Mouse (Mus musculus): ENCODE results near the gene Gm43518. TPM values are rescaled to one million over a fixed set of nuclear protein-coding genes. Genes with fewer than 3 reads are reported as not detected.

The Gm43518 gene
- polyA plus RNA-seq, 1 experiment from 2014 or later = 3.2 TPM

- no peak overlapping the region; the same call in 1 of the 2 replicates for H3K27ac ChIP-seq (ENCODE audit: low read length)
- no peak for ATAC-seq (ENCODE audit: insufficient read depth, low FRiP score)
- H3K9me3 ChIP-seq (replicated peaks; ENCODE audit: control insufficient read depth, low read length) = no peaks in the 10 kb centered on the region
- no peak overlapping the region for H3K4me3 ChIP-seq (replicated peaks; ENCODE audit: low read length)
- H3K4me2 ChIP-seq (ENCODE audit: low read depth, low read length) = no peak overlapping the region
- H3K4me1 ChIP-seq (ENCODE audit: control insufficient read depth, insufficient read depth, low read length) = peaks cover 23% of the 10 kb centered on the region
- no peaks in the 10 kb centered on the region for H3K27me3 ChIP-seq (ENCODE audit: control insufficient read depth, insufficient read depth, low read length)
- H3K36me3 ChIP-seq (ENCODE audit: control insufficient read depth, insufficient read depth, low read length) = no peaks in the 10 kb centered on the region
- WGBS = 75% methylated on average over 18 of the region's 18 CpGs
- peak overlapping the region; percentile 32; the same call in 1 of the 2 replicates for H3K9ac ChIP-seq (ENCODE audit: low read length)
Measured at GRCm38 (mm10) chr5:123979221-123979979, 52.2 kb downstream of the Gm43518 start.

- no peaks in the 10 kb centered on the region for H3K9me3 ChIP-seq (replicated peaks; ENCODE audit: control insufficient read depth, low read length)
- no peak overlapping the region for H3K4me2 ChIP-seq (ENCODE audit: low read depth, low read length)
- ATAC-seq (ENCODE audit: insufficient read depth, low FRiP score) = no peak
- H3K36me3 ChIP-seq (ENCODE audit: control insufficient read depth, insufficient read depth, low read length) = no peaks in the 10 kb centered on the region
- H3K27ac ChIP-seq (ENCODE audit: low read length) = peak overlapping the region; percentile 43; the same call in 1 of the 2 replicates
- peaks cover 20% of the 10 kb centered on the region for H3K4me1 ChIP-seq (ENCODE audit: control insufficient read depth, insufficient read depth, low read length)
- H3K4me3 ChIP-seq (replicated peaks; ENCODE audit: low read length) = no peak overlapping the region
- H3K27me3 ChIP-seq (ENCODE audit: control insufficient read depth, insufficient read depth, low read length) = no peaks in the 10 kb centered on the region
- no peak overlapping the region for H3K9ac ChIP-seq (ENCODE audit: low read length)
- WGBS = 47% methylated on average over 4 of the region's 4 CpGs
Measured at GRCm38 (mm10) chr5:123979980-123980369, 52.8 kb downstream of the Gm43518 start.

- WGBS = 69% methylated on average over 9 of the region's 9 CpGs
- Histone ChIP-seq H3K4me2 (ENCODE audit: low read depth, low read length) (no peak overlapping the region), H3K4me3 (replicated peaks; ENCODE audit: low read length) (no peak overlapping the region), H3K4me1 (ENCODE audit: control insufficient read depth, insufficient read depth, low read length) (peaks cover 20% of the 10 kb centered on the region), H3K9ac (ENCODE audit: low read length) (no peak overlapping the region), H3K27ac (ENCODE audit: low read length) (peak overlapping the region; percentile 43), H3K36me3 (ENCODE audit: control insufficient read depth, insufficient read depth, low read length) (no peaks in the 10 kb centered on the region), H3K27me3 (ENCODE audit: control insufficient read depth, insufficient read depth, low read length) (no peaks in the 10 kb centered on the region), H3K9me3 (replicated peaks; ENCODE audit: control insufficient read depth, low read length) (no peaks in the 10 kb centered on the region)
- ATAC-seq (ENCODE audit: insufficient read depth, low FRiP score) = no peak
Measured at GRCm38 (mm10) chr5:123980521-123981249, 53.5 kb downstream of the Gm43518 start.

GRCm38 (mm10) chr5:123981250-123981554 is 54.0 kb downstream of the Gm43518 start:
- no peak overlapping the region for H3K4me3 ChIP-seq (replicated peaks; ENCODE audit: low read length)
- WGBS = 71% methylated on average over 6 of the region's 6 CpGs
- no peaks in the 10 kb centered on the region for H3K27me3 ChIP-seq (ENCODE audit: control insufficient read depth, insufficient read depth, low read length)
- H3K9me3 ChIP-seq (replicated peaks; ENCODE audit: control insufficient read depth, low read length) = no peaks in the 10 kb centered on the region
- peak overlapping the region; percentile 18; the same call in 1 of the 2 replicates for H3K27ac ChIP-seq (ENCODE audit: low read length)
- H3K9ac ChIP-seq (ENCODE audit: low read length) = no peak overlapping the region
- H3K4me2 ChIP-seq (ENCODE audit: low read depth, low read length) = no peak overlapping the region
- H3K4me1 ChIP-seq (ENCODE audit: control insufficient read depth, insufficient read depth, low read length) = peaks cover 20% of the 10 kb centered on the region
- no peaks in the 10 kb centered on the region for H3K36me3 ChIP-seq (ENCODE audit: control insufficient read depth, insufficient read depth, low read length)
- ATAC-seq (ENCODE audit: insufficient read depth, low FRiP score) = no peak

DNA sequence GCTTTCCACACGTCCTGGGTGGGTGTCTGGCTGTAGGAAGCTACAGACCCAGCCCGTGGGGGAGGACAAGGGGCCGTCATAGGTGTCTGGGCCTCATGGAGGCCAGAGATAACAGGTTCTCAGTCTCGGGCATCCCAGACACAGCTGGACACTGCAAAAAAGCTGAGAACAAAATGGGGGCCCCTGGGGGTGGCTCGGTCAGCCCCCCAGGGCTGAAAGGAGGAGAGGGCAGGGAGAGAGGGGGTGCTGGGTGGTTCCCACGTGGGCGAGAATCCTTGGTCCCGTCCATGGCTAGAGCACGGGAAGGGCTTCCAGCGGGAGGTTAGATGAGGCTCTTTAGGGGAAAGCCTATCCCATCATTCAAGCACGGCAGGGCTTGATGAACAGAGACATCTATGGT is 55.6 kb downstream of the Gm43518 start:
- H3K27ac ChIP-seq (ENCODE audit: low read length) = no peak overlapping the region
- WGBS = 70% methylated on average over 11 of the region's 11 CpGs
- no peaks in the 10 kb centered on the region for H3K27me3 ChIP-seq (ENCODE audit: control insufficient read depth, insufficient read depth, low read length)

DNA sequence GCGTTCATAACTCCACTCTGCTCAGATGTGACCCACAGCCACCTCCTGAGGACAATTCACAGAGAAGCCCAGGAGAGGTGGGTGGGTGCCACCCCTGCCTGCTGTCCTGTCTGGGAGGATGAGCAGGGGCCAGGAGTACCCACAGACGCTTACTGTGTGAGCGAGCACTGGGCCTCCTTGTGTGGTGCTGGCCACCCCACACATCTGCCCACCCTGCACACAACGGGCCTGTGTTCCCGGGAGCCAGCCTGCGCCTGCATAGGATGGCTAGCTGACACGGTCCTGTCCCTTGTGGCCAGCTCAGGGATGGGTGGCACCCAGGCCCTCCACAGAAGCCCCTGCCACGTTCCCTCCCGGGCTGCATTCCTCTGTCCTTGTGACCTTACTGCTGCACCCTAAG is 58.2 kb downstream of the Gm43518 start:
- Histone ChIP-seq H3K4me2 (ENCODE audit: low read depth, low read length) (no peak overlapping the region), H3K4me3 (replicated peaks; ENCODE audit: low read length) (no peak overlapping the region), H3K4me1 (ENCODE audit: control insufficient read depth, insufficient read depth, low read length) (peaks cover 19% of the 10 kb centered on the region; the same call in 1 of the 2 replicates), H3K9ac (ENCODE audit: low read length) (no peak overlapping the region), H3K27ac (ENCODE audit: low read length) (no peak overlapping the region), H3K27me3 (ENCODE audit: control insufficient read depth, insufficient read depth, low read length) (no peaks in the 10 kb centered on the region), H3K36me3 (ENCODE audit: control insufficient read depth, insufficient read depth, low read length) (no peaks in the 10 kb centered on the region), H3K9me3 (replicated peaks; ENCODE audit: control insufficient read depth, low read length) (no peaks in the 10 kb centered on the region)
- WGBS = 68% methylated on average over 9 of the region's 9 CpGs
- ATAC-seq (ENCODE audit: insufficient read depth, low FRiP score) = no peak; the same call in 1 of the 2 replicates

More for the DNA sequence above, 55.6 kb downstream of the Gm43518 start:
- Histone ChIP-seq H3K4me3 (replicated peaks; ENCODE audit: low read length) (no peak overlapping the region), H3K9me3 (replicated peaks; ENCODE audit: control insufficient read depth, low read length) (no peaks in the 10 kb centered on the region), H3K36me3 (ENCODE audit: control insufficient read depth, insufficient read depth, low read length) (no peaks in the 10 kb centered on the region), H3K9ac (ENCODE audit: low read length) (no peak overlapping the region), H3K4me1 (ENCODE audit: control insufficient read depth, insufficient read depth, low read length) (peaks cover 26% of the 10 kb centered on the region), H3K4me2 (ENCODE audit: low read depth, low read length) (no peak overlapping the region)
- no peak for ATAC-seq (ENCODE audit: insufficient read depth, low FRiP score)

DNA sequence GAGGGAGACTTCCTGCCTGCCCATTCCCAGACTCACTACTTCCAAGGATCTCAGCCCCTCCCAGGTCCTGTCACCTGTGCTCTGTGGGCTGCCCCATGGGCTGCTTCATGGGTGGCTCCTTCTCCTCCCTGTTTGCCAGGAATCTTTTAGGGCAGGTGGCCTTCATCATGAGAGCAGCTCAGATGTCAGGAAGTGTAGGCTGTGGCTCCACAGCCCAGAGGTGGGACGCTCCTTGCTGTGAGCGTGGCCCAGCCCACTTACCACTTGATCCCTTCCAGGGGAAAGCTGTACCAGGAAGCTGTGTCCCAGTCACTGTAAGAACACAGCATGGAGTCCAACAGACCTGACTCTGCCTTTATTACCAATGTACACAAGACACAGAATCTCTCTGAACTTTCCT is 59.7 kb downstream of the Gm43518 start:
- H3K27me3 ChIP-seq (ENCODE audit: control insufficient read depth, insufficient read depth, low read length) = no peaks in the 10 kb centered on the region
- peak overlapping the region; percentile 80 for H3K27ac ChIP-seq (ENCODE audit: low read length)
- no peak overlapping the region for H3K4me2 ChIP-seq (ENCODE audit: low read depth, low read length)
- H3K36me3 ChIP-seq (ENCODE audit: control insufficient read depth, insufficient read depth, low read length) = no peaks in the 10 kb centered on the region
- WGBS = 26% methylated on average over 2 of the region's 2 CpGs
- peak overlapping the region; percentile 46; the same call in 1 of the 2 replicates for H3K9ac ChIP-seq (ENCODE audit: low read length)
- H3K4me3 ChIP-seq (replicated peaks; ENCODE audit: low read length) = no peak overlapping the region
- H3K4me1 ChIP-seq (ENCODE audit: control insufficient read depth, insufficient read depth, low read length) = peaks cover 16% of the 10 kb centered on the region
- ATAC-seq (ENCODE audit: insufficient read depth, low FRiP score) = peak; percentile 62
- H3K9me3 ChIP-seq (replicated peaks; ENCODE audit: control insufficient read depth, low read length) = no peaks in the 10 kb centered on the region

- Histone ChIP-seq H3K4me2 (ENCODE audit: low read depth, low read length) (no peak overlapping the region), H3K27ac (ENCODE audit: low read length) (peak overlapping the region; percentile 80), H3K4me3 (replicated peaks; ENCODE audit: low read length) (no peak overlapping the region), H3K4me1 (ENCODE audit: control insufficient read depth, insufficient read depth, low read length) (peaks cover 22% of the 10 kb centered on the region), H3K27me3 (ENCODE audit: control insufficient read depth, insufficient read depth, low read length) (no peaks in the 10 kb centered on the region), H3K9me3 (replicated peaks; ENCODE audit: control insufficient read depth, low read length) (no peaks in the 10 kb centered on the region), H3K36me3 (ENCODE audit: control insufficient read depth, insufficient read depth, low read length) (no peaks in the 10 kb centered on the region), H3K9ac (ENCODE audit: low read length) (peak overlapping the region; percentile 46; the same call in 1 of the 2 replicates)
- no peak for ATAC-seq (ENCODE audit: insufficient read depth, low FRiP score)
- 61% methylated on average over 4 of the region's 4 CpGs for WGBS
Measured at GRCm38 (mm10) chr5:123987511-123987910, 60.3 kb downstream of the Gm43518 start.
